Mouse (Mus musculus): Measurements from ENCODE around the gene Shld1. TPM values are rescaled to one million over a fixed set of nuclear protein-coding genes. Genes with fewer than 3 reads are reported as not detected.

Gene Shld1
- total RNA-seq, 2 experiments from 2014 or later: 6.2 to 6.9 TPM

GRCm38 (mm10) chr2:132696519-132696918 lies 9.8 kb downstream of the Shld1 start:
- TF ChIP-seq CTCF (IDR thresholded peaks at IDR 0.05): no peak
- intact Hi-C loops (cut with DNase I): no loop called here
- no peak for DNase-seq
- peak overlapping the region; percentile 40; the same call in 1 of the 2 replicates for H3K27ac ChIP-seq
- H3K4me3 ChIP-seq: no peak overlapping the region

DNA sequence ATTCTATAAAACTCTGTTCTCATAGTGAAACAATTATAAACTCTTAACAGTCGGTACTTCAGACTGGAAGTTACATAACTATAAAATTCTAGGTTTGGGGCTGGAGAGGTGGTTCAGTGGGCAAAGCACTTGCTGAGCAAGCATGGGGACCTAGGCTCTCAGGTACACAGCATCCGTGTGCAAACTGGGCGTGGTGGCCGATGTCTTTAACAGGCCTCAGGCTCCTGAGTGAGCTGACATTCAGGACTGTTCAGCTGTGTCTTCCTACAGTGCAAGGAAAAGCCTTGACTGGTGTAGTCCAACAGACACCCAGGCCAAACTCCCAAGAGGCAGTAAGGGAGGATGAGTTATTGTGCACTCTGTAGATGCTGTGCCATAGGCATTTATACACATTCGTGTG lies 10.5 kb downstream of the Shld1 start:
- peak overlapping the region; percentile 56; the same call in 1 of the 2 replicates for H3K27ac ChIP-seq
- no peak for DNase-seq
- intact Hi-C loops (cut with DNase I): no loop called here

GRCm38 (mm10) chr2:132697695-132698094 lies 11.0 kb downstream of the Shld1 start:
- intact Hi-C loops (cut with DNase I): no loop called here
- TF ChIP-seq CTCF (IDR thresholded peaks at IDR 0.05): no peak
- H3K27ac ChIP-seq: peak overlapping the region; percentile 56
- DNase-seq: no peak
- peak overlapping the region; percentile 44 for H3K4me3 ChIP-seq

More for the DNA sequence above, 10.5 kb downstream of the Shld1 start:
- no peak for TF ChIP-seq CTCF (IDR thresholded peaks at IDR 0.05)
- no peak overlapping the region for H3K4me3 ChIP-seq

DNA sequence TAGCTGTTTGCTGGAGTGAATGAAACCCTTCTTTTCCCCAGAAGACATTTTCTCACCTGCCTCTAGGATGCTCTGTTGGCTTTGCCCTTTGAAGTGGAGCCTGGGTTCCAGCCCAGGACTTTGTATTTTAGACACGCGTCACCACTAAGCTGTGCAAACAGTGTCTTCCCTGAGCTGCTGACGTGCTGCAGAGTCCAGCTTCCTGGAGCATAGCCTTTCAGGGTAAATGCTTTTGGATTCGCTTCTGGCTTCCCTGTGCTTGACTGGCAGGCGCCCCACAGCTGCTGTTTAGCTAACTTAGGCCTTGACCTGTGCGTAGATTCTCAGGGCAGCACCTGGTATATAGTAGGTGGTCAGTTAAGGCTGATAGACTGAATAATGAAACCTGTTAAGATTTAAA lies 11.7 kb downstream of the Shld1 start:
- Histone ChIP-seq H3K4me3 (peak overlapping the region; percentile 46), H3K27ac (peak overlapping the region; percentile 69)
- DNase-seq: peak; percentile 63
- no peak for TF ChIP-seq CTCF (IDR thresholded peaks at IDR 0.05)
- intact Hi-C loops (cut with DNase I): no loop called here

- intact Hi-C loops (cut with DNase I): loop anchor here (1.0 to 10.0 kb wide), 2 partner anchors 184 to 396 kb away; no protein-coding TSS in a partner anchor
- no peak overlapping the region for H3K4me3 ChIP-seq
- H3K27ac ChIP-seq: no peak overlapping the region
- no peak for TF ChIP-seq CTCF (IDR thresholded peaks at IDR 0.05)
- DNase-seq: no peak
These were observed 14.2 kb downstream of the Shld1 start for GRCm38 (mm10) chr2:132700921-132701320.

DNA sequence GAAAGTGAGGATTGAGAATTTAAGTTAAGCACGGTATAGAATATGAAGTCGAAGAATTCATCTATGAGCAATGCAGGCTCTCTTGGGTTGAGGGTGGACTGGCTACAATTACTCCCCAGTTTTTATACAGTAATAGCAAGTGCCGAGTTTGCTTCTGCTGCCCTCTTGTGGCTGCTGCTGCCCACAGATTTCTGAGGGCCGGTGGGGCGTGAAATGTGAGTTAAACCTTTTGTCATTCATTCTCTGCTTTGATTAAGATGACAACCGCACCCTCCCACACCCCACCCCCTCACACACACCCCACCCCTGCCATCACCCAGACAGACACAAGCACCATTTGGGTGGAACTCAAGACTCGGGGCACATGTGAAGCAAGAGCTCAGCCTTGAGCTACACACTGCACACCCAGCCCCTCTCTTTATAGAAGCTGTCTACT lies 14.7 kb downstream of the Shld1 start:
- intact Hi-C loops (cut with DNase I): loop anchor here (1.0 to 10.0 kb wide), 2 partner anchors 184 to 397 kb away; no protein-coding TSS in a partner anchor
- no peak overlapping the region for H3K27ac ChIP-seq
- peak; percentile 80 for DNase-seq
- no peak overlapping the region for H3K4me3 ChIP-seq
- peak; percentile 85 for TF ChIP-seq CTCF (IDR thresholded peaks at IDR 0.05)

DNA sequence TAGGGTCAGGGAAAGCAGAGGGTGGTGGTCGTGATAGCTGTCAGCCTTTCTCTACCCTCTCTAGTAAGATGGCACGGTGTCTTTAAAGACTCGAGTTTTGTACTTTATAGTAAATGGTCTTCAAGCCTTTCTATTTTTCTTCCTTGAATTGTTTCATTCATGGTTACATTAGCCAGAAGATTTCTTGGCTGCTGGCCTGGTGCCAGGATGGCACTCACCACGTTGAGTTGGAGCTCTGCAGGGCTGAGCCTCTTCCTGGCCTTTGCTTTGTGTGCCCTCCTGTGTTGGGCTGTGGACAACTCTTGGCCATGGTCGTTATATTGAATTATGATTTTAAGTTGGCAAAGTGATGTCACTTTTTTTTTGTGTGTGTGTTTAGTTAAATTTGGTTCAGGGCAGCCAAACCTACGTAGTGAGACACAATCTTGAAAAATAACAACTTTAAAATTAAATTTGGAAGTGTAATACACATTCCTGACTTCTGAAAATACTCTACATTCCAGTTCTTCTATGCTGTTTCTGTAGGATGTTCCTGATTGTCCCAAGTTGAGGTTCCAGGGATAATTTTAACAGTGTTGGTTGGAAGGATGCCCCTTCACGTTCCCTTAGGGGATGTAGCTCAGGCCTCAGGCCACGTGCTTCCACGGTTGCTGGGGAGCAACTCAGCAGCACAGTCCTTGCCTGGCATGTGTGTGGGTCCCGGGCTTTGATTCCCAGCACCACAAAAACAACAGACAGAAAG lies 18.7 kb downstream of the Shld1 start:
- TF ChIP-seq CTCF (IDR thresholded peaks at IDR 0.05): no peak
- DNase-seq: no peak
- Histone ChIP-seq H3K4me3 (no peak overlapping the region), H3K27ac (no peak overlapping the region)
- intact Hi-C loops (cut with DNase I): loop anchor here (10.0 kb wide), 1 partner anchor 401 kb away; no protein-coding TSS in a partner anchor

DNA sequence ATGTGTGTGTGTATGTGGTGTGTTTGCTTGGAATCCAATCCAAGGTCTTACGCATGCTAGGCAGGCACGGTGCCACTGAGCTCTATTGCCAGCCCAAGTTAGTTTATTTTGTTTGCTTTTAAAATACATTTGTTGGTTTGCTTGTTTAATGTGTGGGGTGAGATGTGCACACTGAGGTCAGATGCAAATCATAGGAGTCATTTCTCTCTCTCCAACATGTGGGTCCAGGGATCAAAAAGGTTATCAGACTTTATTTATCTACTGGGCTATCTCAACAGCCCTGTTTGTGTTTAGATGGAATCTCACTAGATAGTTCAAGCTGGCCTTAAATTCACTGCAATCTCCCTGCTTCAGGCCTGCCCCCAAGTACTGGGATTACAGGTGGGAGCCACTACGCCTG lies 19.6 kb downstream of the Shld1 start:
- intact Hi-C loops (cut with DNase I): loop anchor here (10.0 kb wide), 1 partner anchor 402 kb away; no protein-coding TSS in a partner anchor
- no peak for TF ChIP-seq CTCF (IDR thresholded peaks at IDR 0.05)
- Histone ChIP-seq H3K27ac (no peak overlapping the region), H3K4me3 (no peak overlapping the region)
- no peak for DNase-seq

- DNase-seq: no peak
- intact Hi-C loops (cut with DNase I): no loop called here
- no peak overlapping the region for H3K27ac ChIP-seq
- TF ChIP-seq CTCF (IDR thresholded peaks at IDR 0.05): no peak
- no peak overlapping the region for H3K4me3 ChIP-seq
These were observed 23.8 kb downstream of the Shld1 start for GRCm38 (mm10) chr2:132710488-132710887.

DNA sequence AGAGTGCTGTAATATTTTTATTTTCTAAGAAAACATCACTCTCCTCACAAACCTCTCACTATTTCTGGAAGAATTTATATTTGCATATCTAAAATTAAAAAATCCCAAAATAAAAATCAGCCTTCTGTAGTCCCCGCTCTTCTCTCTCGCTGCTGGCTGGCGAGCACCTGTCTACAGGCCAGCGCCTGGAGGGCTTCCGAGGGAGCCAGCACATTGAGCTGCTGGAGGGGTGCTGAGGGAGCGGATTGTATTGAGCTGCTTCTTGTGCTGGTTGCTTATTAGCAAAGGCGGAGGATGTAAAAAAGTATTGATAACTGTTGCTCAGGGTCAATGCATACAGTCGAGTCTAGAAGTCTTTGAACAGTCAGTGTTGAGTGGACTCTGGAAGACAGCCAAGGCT lies 25.3 kb downstream of the Shld1 start:
- Histone ChIP-seq H3K27ac (no peak overlapping the region), H3K4me3 (no peak overlapping the region)
- peak; percentile 47 for DNase-seq
- TF ChIP-seq CTCF (IDR thresholded peaks at IDR 0.05): no peak
- intact Hi-C loops (cut with DNase I): no loop called here

GRCm38 (mm10) chr2:132714522-132714921 lies 27.8 kb downstream of the Shld1 start:
- H3K27ac ChIP-seq: no peak overlapping the region
- no peak for TF ChIP-seq CTCF (IDR thresholded peaks at IDR 0.05)
- intact Hi-C loops (cut with DNase I): no loop called here
- DNase-seq: no peak
- no peak overlapping the region for H3K4me3 ChIP-seq

- intact Hi-C loops (cut with DNase I): no loop called here
- no peak overlapping the region for H3K4me3 ChIP-seq
These were observed 28.2 kb downstream of the Shld1 start for GRCm38 (mm10) chr2:132714946-132715345.

DNA sequence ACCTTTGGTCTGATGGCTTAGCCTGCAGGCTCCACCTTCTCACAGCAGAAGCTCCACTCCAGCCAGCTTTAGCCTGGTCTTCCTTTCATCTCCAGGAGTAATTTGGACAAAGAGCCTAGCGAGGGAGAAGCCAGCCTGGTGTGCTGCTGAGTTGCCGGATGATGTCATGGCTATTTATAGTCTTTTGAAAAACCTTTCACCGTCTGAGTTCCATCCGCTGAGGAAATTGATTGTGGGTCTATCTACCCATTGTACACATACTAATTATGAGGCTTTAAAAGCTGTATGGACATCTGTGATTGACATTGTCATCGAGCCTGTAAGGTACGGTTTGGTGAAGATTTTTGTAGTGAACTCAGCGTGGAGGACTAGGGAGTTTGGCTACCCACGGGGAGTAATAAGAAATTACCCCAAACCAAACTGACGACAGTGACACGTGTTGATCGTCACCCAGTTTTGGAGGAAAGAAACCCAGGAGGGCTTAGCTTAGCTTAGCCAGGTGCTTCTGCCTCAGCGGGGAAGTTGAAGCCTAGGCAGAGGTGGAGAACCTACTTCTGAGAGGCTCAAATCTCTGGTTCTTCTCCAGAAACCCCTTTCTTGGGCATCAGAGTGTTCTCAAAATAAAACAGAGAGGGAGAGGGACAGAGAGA lies 28.8 kb downstream of the Shld1 start:
- Histone ChIP-seq H3K27ac (peak overlapping the region; percentile 61), H3K4me3 (no peak overlapping the region)
- no peak for TF ChIP-seq CTCF (IDR thresholded peaks at IDR 0.05)
- intact Hi-C loops (cut with DNase I): loop anchor here (1.0 kb wide), 1 partner anchor 199 kb away; no protein-coding TSS in a partner anchor
- no peak for DNase-seq

More at GRCm38 (mm10) chr2:132714946-132715345, 28.2 kb downstream of the Shld1 start:
- DNase-seq: no peak
- TF ChIP-seq CTCF (IDR thresholded peaks at IDR 0.05): no peak
- no peak overlapping the region for H3K27ac ChIP-seq

All from gastrocnemius, adult 2 months (tissue).